Mouse (Mus musculus) thymus, postnatal 0 days (tissue): ENCODE measurements around the gene Dnm3. TPM values are rescaled to one million over a fixed set of nuclear protein-coding genes. Genes with fewer than 3 reads are reported as not detected.

ENCODE experiments used
- DNase-seq: peaks from one replicate; pipeline ENCODE4 v3.0.0-alpha.2; 2015; ENCODE audit warnings: low spot score
- polyA plus RNA-seq: library from polyadenylated mRNA; unstranded; fragments of >200 nt; fragmentation: Nextera tagmentation; extraction: Ambion mirVana; gene quantifications from 2 replicates; pipeline ENCODE4 v1.2.1, GENCODE M21; 2015

Dnm3 gene
- polyA plus RNA-seq, 1 experiment from 2014 or later: 2.2 TPM

- DNase-seq: no peak
These were observed 264.8 kb downstream of the Dnm3 start for GRCm38 (mm10) chr1:162213066-162213465.

DNA sequence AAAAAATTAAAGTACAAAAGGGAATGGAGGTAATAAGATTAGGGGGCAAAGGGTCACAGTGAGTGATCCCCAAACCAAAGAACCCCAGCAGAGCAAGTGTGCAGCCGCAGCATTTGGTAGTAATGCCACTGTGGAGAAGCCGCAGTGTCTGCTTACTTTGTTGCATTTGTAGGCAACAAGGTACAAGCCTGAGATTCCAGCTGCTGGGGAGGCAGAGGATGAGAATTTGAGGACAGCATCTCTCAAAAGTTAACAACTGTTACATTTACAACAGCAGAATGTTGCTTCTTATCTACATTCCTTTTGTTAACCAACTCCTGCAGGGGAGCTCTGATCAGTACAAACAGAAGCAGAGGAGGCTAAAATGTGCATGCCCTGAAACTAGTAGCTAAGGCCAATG is 267.3 kb downstream of the Dnm3 start:
- no peak for DNase-seq

GRCm38 (mm10) chr1:162209487-162210149 is 268.2 kb downstream of the Dnm3 start:
- DNase-seq: no peak

DNA sequence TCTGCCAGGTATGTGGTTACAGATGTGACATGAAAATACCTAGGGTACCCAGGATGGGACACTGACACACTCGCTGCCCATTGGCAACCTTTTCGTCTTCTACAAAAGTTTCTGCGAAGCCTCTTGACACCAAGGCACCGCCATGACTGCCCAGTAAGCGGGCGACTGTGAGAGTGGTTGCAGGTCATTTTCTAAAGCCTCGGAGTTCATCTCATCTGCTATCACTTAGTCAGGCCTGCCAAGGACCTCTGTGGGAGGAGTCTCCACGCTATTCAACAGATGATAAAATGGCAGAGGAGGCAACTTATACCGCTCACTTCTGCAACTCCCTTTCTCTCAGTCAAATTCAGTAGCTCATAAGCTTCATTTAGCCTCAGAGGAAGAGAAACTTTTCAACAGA is 268.8 kb downstream of the Dnm3 start:
- DNase-seq: no peak

DNA sequence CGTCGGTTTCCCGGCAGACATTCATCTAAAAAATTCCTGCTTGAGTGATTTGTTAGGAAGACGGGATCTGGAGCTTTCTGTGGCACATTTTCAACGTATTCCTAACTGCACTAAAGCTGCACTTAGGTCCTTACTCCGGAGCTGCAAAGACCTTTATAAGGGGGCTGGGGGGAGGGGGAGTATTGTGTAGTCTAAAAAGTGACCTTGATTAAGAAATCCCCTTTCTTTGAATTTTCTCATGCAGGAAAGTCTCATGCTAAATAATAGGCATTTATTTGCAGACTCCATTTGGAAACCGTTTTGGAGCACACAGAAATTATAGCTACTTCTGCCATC is 270.2 kb downstream of the Dnm3 start:
- DNase-seq: no peak

- DNase-seq: peak; percentile 10
These were observed 270.7 kb downstream of the Dnm3 start for GRCm38 (mm10) chr1:162206998-162207707.

DNA sequence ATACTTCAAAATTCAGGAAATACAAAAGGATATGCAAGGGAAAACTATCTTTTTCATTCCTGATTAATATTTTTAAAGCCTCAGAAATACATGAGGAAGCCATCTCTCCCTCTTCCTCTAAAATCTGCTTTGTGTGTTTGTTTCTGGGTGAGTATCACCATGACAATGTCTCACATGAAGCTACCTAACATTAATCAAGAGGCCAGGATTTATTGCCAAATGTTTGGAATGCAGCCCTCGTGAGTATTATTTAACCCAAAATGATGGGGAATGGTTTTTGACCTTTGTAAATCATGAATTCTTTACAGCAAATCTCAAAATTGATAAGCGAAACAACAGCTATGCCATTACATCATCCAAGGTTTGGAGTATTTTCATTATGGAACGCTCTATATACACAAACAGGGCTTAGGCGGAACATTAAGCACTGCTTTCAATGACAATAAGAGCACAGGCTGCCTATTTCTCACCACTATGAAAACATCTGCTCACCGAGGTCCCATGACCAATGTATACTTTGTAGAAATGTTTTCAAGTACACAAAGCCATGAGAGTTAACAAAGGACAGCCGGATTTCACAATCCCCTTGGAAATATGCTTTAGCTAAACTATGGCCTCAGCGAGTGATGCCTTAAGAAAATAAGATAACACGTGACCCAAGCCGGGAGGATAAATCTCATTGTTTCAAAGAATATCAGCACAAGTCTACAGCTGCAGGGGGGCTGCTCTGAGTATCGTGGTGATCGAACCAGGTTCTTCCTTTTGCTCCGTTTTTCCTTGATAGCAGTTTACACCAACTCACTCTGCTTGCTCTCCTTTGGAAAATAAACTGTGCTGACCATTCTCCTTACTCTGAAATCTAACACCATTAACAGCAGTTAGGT is 275.1 kb downstream of the Dnm3 start:
- no peak for DNase-seq

GRCm38 (mm10) chr1:162200446-162200845 is 277.4 kb downstream of the Dnm3 start:
- DNase-seq: no peak

DNA sequence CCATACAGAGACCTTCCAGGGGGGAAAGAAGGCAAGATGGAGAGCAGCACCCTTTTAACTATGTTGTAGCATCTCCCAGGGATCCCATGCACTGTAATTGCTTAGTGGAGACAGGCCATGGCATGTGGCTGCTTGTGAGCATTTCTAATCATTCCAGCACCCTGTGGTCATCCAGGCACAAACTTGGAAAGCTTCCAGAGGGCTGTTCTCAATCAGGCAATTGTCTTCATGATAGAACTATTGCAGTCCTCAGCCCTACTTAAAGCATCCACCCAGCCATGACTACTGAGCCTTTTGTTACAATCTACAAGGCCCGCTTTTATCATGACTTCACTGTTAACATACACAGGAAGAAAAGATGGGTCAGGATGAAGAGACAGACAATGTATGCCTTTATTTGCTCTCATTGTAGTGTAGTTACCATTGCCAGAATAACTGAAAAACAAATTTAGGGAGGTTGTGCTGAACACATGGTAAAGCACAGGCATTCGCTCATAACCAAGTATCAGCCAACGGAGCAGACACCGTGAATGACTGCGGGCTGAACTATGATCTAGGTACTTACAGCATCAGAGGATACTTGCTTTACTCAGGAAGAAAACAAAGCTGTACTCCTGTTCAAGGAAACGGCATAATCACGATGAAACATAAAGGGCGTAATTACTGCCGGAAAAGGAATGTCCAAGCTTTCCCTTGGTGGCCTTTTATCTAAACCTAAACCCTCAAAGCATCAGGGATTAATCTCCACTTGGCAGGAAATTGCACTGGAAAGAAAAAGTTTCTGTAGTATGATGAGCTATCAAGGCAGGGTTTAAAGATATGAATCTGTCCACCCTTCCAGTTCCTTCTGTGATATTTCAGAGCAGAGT is 280.8 kb downstream of the Dnm3 start:
- no peak for DNase-seq

DNA sequence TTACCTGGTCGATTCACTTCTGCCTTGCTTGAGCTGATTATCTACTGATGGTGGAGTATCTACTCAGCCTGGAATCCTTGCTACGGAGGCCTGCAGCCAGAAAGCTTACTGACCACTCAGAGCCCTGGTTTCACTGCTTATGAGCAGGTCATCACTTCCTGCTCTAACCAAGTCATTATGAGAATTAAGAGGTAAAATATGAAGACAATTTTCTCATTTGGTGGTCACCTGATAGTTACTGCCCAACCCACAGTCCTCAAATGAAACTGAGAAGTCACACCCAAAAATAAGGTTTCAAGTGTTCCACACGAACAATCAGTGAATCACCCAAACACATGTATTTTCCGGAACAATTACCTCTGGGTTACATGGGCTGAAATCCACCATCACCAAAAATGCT is 289.1 kb downstream of the Dnm3 start:
- no peak for DNase-seq

GRCm38 (mm10) chr1:162187352-162188120 is 290.3 kb downstream of the Dnm3 start:
- no peak for DNase-seq

GRCm38 (mm10) chr1:162186470-162187351 is 291.1 kb downstream of the Dnm3 start:
- DNase-seq: peak; percentile 7

DNA sequence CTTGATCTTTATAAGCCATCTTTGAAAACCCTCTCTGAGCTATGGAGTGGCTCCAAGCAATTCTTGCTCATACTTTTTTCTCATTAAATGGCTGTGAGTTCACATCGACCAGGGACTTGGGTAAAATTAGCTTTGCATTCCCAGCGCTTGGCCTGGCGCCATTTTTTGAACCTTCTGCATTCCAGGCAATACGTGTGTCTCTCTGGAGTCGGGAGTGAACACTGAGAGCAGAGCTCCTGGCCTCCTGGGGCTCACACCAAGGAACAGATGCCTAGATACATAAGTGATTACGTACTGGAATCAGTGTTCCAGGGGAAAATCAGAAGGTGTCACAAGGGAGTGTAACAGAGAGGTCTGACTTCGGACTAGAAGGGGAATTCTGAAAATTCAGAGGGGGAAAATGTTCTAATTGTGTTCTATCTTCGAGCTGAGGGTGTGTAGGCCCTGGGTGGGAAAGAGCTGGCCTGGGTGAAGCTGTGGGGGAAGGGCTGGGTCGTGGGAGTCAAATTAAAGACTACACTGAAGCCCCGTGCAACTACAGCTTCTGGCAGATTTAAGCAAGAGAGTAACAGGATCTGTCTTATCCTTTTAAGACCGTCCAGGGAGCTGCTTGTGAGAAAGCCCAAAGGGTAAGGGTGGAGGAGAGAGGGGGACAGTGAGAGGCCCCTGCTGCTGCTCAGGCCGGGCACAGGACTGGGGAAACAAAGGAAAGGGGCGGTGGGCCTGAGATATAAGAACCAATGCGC is 293.7 kb downstream of the Dnm3 start:
- no peak for DNase-seq

GRCm38 (mm10) chr1:162183438-162183837 is 294.4 kb downstream of the Dnm3 start:
- no peak for DNase-seq

DNA sequence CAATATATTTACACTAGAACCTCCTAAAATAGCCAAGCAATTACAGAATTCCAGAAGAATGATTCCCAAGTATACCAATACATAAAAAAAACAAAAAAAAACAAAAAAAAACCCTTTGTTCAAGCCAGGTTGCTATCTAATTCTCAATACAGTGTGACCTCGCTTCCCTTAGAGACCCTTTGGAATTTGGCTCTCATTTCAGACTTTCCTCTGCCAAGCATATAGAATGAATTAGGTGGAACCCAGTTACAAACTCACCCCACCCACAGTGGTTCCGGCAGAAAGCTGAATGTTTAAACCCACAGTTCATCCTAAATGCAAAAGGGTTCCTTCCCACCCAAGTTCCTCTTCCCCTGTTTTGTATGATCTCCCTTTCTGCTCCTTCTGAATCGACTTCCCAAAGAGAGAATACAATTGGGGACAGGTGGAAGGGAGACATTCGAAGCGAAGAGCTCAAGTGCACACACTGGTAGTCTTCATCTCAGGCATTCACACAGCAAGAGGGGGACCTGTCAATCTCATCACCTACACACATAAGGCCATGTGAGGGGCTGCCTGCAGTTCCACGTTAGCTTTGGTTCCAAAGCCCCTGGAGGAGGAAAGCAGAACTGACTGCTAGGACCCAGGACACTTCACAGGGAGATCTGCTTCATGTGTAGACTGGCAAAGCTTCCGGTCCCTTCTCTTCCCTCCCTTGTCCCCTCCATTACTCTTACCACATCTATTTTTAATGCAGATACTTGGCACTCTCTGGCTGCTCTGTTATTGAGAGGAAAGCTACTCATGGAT is 296.5 kb downstream of the Dnm3 start:
- no peak for DNase-seq

DNA sequence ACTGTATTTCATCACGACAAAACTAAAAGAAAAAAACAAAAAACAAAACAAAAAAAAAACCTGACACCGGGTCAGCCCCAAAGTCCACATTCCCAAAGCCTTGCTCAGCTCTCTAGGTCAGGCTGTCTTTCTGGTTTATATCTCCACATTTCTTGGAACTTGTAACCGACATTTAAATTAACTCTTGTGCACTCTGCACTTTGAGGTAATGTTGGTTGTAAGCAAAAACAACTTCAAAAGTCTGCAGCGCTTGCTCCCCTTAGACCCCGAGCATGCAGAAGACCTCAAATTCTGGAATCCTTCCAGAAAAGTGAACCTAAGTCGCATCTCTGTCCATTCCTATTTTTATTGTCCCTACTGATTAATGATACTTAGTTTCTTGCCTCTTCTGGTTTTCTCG is 297.4 kb downstream of the Dnm3 start:
- no peak for DNase-seq

DNA sequence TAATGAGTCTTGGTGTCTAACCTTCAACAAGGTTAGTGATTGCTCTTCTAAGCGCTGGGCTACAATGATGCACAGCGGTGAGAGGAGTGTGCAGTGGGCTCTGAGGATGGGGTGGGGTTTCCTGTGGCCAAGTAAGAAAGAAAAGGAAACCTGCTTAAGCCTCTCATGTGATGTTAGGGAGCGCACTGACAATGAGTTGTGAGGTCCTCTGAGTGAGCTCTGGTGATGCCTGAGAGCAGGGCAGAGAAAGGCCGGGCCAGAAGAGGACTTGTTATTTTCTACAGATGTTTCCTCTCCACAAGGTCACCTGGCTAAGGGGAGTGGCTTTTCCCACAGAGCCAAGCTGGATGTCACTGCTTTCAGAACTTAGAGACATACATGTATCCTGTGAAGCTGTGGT is 298.4 kb downstream of the Dnm3 start:
- DNase-seq: no peak

DNA sequence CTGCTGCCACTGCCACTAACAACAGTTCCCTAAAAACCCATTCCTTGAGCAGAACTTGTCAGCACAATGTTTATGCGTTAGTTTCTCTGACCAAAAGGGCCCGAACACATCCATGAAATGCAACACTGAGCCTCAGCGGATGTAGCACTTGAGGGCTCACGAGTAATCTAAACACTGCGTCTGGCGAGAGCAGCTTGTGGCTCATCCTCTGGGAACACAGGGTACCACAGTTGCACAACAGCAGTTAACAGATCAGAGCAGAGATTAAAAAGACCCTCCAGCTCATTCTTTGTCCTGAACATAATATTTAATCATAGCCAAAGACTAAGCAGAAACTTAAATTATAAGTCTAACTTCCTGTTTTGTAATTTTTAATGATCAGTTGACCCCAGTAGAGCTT is 305.0 kb downstream of the Dnm3 start:
- DNase-seq: no peak
